Mouse (Mus musculus) testis, adult 2 months (tissue): ENCODE data around the gene Col25a1. TPM values are rescaled to one million over a fixed set of nuclear protein-coding genes. Genes with fewer than 3 reads are reported as not detected.
A peak's percentile ranks its signal among the peaks of the same experiment; 100 is the strongest.

ENCODE experiments used
- H3K27ac ChIP-seq: fragments of 200-500 bp; 2 replicates; pipeline ENCODE4 v1.5.1; 2012; ENCODE audit warnings: low read depth, low read length; ENCODE audit not compliant: control insufficient read depth, insufficient read depth
- H3K27me3 ChIP-seq: fragments of 200-500 bp; 2 replicates; pipeline ENCODE4 v1.6.1; 2012; ENCODE audit warnings: mild to moderate bottlenecking, low read length, moderate library complexity; ENCODE audit not compliant: control insufficient read depth, insufficient read depth
- H3K36me3 ChIP-seq: fragments of 200-500 bp; 2 replicates; pipeline ENCODE4 v1.6.1; 2012; ENCODE audit warnings: mild to moderate bottlenecking, low read length; ENCODE audit not compliant: control insufficient read depth, insufficient read depth
- H3K4me1 ChIP-seq: fragments of 200-500 bp; 2 replicates; pipeline ENCODE4 v1.6.1; 2012; ENCODE audit warnings: low read length; ENCODE audit not compliant: control insufficient read depth, insufficient read depth
- H3K4me3 ChIP-seq: fragments of 200-500 bp; 2 replicates; pipeline ENCODE4 v1.5.1; 2012; ENCODE audit warnings: low read depth, mild to moderate bottlenecking, low read length, moderate library complexity, mixed read lengths; ENCODE audit not compliant: control insufficient read depth
- CTCF ChIP-seq: fragments of 200-500 bp; IDR thresholded peaks from 2 replicates; pipeline ENCODE4 v1.5.1; 2012; ENCODE audit warnings: low read depth, mild to moderate bottlenecking, inconsistent platforms, low read length, moderate library complexity; ENCODE audit not compliant: control insufficient read depth, insufficient read depth, insufficient replicate concordance
- POLR2A ChIP-seq: fragments of 200-500 bp; IDR thresholded peaks from 2 replicates; pipeline ENCODE4 v1.6.1; 2012; ENCODE audit warnings: low read depth, mild to moderate bottlenecking, inconsistent platforms, low read length, moderate library complexity; ENCODE audit not compliant: control insufficient read depth
- polyA plus RNA-seq: library from polyadenylated mRNA; depleted of rRNA; stranded (reverse); fragments of >200 nt; gene quantifications from 2 replicates; pipeline ENCODE4 v1.2.3, GENCODE M21; 2012

Gene Col25a1
- polyA plus RNA-seq, 1 experiment: 1.9 TPM

DNA sequence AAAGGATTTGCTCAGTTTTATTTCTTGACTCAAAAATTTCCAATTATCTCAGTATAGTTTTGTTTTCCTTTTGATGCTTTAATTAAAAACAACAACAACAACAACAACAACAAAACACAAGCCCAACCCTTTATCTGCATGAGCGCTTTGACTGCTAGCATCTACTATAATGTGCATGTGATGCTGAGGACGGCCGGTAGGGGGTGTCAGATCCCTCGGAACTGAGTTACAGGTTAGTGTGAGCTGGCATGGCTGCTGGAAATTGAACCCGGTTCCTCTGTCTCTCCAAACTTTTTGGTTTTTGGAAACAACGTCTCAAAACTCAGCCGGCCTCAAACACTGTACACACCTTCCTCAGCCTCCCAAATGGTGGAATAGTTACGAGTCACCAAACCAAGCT, 27.8 kb upstream of the Col25a1 start:
- H3K36me3 ChIP-seq: no peaks in the 10 kb centered on the region
- no peaks in the 10 kb centered on the region for H3K27me3 ChIP-seq
- no peak overlapping the region for H3K4me3 ChIP-seq
- H3K4me1 ChIP-seq: no peaks in the 10 kb centered on the region
- TF ChIP-seq POLR2A: no peak
- TF ChIP-seq CTCF: peak; percentile 65; the same call in 1 of the 2 replicates
- no peak overlapping the region for H3K27ac ChIP-seq

DNA sequence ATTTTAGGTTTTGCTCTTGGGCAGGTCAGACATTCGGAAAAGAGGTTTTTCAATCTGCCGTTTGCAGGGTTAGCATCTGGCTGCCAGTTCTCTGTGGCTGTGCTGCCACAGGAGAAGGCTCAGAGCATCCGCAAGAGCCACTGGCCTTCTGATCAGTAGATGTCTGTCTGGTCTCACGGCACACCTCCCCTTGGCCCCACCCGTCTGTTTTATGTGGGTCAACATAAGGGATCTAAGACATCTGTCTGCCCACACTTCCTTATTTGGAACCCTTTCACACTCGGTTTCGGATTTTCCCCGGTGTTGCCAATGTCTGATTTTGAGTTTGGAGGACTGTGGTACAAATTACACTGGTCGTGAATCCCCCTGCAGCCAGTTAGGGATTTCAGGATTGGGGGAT, 26.8 kb upstream of the Col25a1 start:
- H3K27me3 ChIP-seq: no peaks in the 10 kb centered on the region

DNA sequence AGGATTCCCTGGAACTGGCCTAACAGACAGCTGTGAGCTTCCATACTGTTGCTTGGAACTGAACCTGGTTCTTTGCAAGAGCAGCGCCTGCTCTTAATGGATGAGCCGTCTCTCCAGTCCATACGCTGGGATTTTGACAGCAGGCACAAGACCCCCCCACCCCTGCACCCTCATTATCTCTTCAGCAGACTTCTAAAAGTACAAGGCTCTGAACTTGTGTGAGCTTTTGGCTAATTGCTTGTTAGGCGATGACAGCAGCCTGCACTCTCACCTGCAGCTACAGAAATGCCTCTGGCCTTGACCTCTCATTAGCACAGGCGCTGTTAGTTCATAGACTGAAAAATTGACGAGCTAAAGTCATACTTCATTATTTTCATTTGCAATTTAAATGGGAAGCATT, 14.4 kb upstream of the Col25a1 start:
- TF ChIP-seq POLR2A: no peak
- Histone ChIP-seq H3K27ac (no peak overlapping the region), H3K36me3 (no peaks in the 10 kb centered on the region), H3K27me3 (no peaks in the 10 kb centered on the region), H3K4me1 (no peaks in the 10 kb centered on the region), H3K4me3 (no peak overlapping the region)

More for the DNA sequence above, 26.8 kb upstream of the Col25a1 start:
- Histone ChIP-seq H3K4me3 (no peak overlapping the region), H3K27ac (no peak overlapping the region), H3K4me1 (no peaks in the 10 kb centered on the region), H3K36me3 (no peaks in the 10 kb centered on the region)
- TF ChIP-seq POLR2A: no peak
- TF ChIP-seq CTCF: no peak

DNA sequence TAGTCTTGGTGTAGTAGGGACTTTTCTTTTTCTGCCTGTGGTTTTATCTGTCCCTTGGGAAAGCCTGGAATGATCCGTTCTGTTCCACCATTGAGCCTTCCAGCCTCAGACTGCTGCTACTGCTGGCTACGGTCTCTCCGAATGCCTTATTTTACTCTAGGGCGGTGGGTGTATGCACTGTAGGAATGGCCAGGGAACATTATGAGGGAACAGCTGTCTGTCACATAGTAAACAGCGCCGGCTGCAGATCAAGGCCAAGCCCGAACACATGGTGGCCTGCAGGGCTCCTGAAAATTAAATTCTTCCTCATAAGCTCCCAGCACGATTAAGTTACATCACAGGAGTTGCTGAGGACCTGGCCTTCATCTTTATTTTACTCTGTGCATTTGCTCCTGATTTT, 3.5 kb upstream of the Col25a1 start:
- H3K27me3 ChIP-seq: no peaks in the 10 kb centered on the region
- no peaks in the 10 kb centered on the region for H3K36me3 ChIP-seq
- TF ChIP-seq POLR2A (no peak), CTCF (no peak)
- H3K27ac ChIP-seq: no peak overlapping the region
- H3K4me1 ChIP-seq: peaks cover 3% of the 10 kb centered on the region; the same call in 1 of the 2 replicates
- H3K4me3 ChIP-seq: no peak overlapping the region

DNA sequence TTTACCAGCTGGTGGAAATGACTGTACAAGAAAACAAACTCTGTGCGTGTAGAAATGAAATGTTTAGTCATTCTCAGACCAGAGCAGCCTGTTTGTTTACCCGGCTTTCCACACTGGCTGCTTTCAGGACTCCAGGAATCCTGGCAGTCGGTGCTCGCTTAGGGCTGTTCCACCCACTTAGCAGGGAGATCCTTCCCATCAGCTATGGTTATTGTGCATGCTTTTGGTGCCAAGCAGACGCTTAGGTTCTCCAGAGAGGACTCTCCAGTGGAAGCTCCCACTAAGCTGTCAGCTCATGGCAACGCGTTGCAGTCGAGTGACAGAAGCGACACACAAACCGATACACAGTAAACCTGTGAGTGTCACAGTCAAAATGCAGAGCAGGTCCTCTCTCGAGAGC, 2.7 kb upstream of the Col25a1 start:
- peaks cover 3% of the 10 kb centered on the region; the same call in 1 of the 2 replicates for H3K4me1 ChIP-seq
- no peaks in the 10 kb centered on the region for H3K36me3 ChIP-seq
- H3K4me3 ChIP-seq: no peak overlapping the region
- no peaks in the 10 kb centered on the region for H3K27me3 ChIP-seq
- TF ChIP-seq CTCF (no peak), POLR2A (no peak)
- no peak overlapping the region for H3K27ac ChIP-seq

DNA sequence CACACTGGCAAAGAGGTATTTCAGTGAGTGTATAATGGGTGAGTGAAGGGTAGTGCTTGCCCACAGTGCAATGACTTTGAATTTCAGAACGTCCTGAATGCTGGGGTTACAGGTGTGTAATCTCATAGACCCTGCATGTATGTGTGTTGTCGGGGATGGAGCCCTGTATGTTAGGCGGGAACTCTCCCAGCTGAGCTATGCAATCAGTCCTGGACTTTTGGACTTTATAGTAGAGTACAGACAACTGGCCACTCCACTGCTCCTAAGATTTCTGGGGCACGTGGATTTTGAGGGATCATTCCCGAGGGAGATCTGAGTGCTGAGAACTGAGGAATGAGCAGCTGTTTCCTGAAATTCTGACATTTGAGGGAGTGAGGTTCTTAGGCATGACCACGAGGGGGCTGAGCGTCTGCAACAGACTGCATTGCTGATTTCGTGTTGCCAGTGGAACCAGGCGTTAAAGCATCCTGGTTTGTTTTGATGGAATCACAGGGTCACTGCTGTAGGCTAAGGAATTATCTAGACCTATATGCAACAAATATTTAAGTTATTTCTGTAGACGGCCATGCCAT, 1.6 kb upstream of the Col25a1 start:
- Histone ChIP-seq H3K36me3 (no peaks in the 10 kb centered on the region), H3K27me3 (no peaks in the 10 kb centered on the region), H3K4me3 (no peak overlapping the region), H3K27ac (no peak overlapping the region), H3K4me1 (peaks cover 3% of the 10 kb centered on the region; the same call in 1 of the 2 replicates)
- TF ChIP-seq POLR2A (no peak), CTCF (peak; percentile 21; the same call in 1 of the 2 replicates)

DNA sequence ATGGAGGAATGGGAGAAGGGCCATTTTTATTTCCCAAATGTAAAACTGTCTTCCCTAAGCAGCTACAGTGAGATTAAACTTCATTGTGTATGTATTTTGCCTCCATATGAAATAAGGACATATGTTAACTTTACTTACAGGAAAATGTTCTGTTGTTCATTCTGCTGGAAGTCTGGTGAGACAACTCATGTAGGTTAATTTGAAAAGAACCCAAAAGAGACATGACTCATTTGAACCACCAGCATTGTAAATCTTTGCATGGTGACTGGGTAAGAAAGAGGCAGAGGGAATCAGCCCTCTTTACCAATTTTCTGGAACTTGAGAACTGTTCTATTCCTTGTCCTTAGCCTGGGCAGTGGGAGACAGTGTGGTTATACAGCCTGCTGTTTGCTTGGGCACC, 5.9 kb downstream of the Col25a1 start:
- Histone ChIP-seq H3K36me3 (no peaks in the 10 kb centered on the region), H3K4me1 (no peaks in the 10 kb centered on the region), H3K27ac (no peak overlapping the region), H3K27me3 (no peaks in the 10 kb centered on the region), H3K4me3 (no peak overlapping the region)
- TF ChIP-seq CTCF: no peak
- TF ChIP-seq POLR2A: no peak

DNA sequence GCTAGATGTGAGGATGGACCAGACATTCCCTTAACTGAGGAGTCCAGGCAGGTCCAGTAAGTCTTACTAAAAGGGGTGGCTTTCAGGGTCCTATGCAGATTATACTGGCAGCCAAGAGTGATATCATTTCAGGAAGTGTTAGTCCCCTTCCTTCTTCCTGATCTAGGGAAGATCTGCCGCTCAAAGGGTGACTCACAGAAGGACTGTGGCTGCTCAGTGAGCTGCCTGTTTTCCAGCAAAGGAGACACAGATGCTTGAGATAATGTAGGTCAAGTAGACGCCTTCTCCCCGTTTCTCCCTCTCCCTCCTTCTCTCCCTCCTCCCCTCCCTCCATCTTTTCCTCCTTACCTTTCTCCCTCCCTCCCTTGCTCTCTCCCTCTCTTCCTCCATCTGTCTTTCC, 6.3 kb downstream of the Col25a1 start:
- no peak overlapping the region for H3K27ac ChIP-seq
- H3K4me3 ChIP-seq: no peak overlapping the region
- H3K36me3 ChIP-seq: no peaks in the 10 kb centered on the region
- no peaks in the 10 kb centered on the region for H3K4me1 ChIP-seq
- H3K27me3 ChIP-seq: no peaks in the 10 kb centered on the region
- TF ChIP-seq CTCF: no peak
- no peak for TF ChIP-seq POLR2A
